Mouse (Mus musculus) kidney, adult 2 months (tissue): ENCODE data around the gene Lbr.

Experiments
- CTCF ChIP-seq: fragments of 200-500 bp; conservative IDR thresholded peaks from 2 replicates; pipeline ENCODE4 v1.5.1; 2011; ENCODE audit warnings: low read depth, mild to moderate bottlenecking, control low read depth, low read length, moderate library complexity, mixed read lengths; ENCODE audit not compliant: insufficient read depth, insufficient read length
- POLR2A ChIP-seq: fragments of 200-500 bp; IDR thresholded peaks from one replicate; pipeline ENCODE4 v1.6.1; 2011; ENCODE audit warnings: low read depth, low read length, control low read depth

GRCm38 (mm10) chr1:181799911-181800310 is 42.9 kb downstream of the Lbr start:
- TF ChIP-seq CTCF (no peak), POLR2A (no peak)
